Mouse (Mus musculus) right cerebral cortex, adult 2 months (tissue): Measurements from ENCODE around the gene Rbp3.

ENCODE experiments used
- DNase-seq, 2 experiments: peaks; one replicate each; pipeline ENCODE4 v3.0.0; 2021 to 2022; ENCODE audit warnings: low spot score in 2 of 2

The Rbp3 gene

GRCm38 (mm10) chr14:33974752-33975151 is 20.9 kb downstream of the Rbp3 start:
- DNase-seq = no peak

- DNase-seq = no peak
Measured at GRCm38 (mm10) chr14:33977748-33978147, 23.9 kb downstream of the Rbp3 start.

DNA sequence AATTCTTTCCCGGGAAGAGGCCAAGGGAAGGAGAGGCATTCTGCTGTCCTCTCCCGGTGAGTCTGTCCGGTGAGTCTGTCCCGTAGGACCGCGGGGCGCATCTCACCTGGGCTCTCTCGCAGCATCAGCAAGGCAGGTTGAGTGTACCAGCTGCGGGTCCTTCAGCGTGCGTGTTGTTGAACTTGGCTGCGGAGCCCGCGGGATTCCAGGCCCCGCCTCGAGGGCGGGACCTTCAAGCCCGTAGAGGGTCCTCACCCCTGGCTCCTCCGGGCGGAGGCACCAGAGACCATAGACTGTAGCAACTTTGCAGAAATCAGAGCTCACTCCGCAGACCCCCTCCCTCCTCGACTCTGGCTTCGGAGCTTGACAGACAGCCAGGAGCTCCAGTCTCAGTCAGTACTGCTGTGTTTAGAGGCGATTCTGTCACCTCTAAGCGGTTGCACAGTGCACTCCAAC is 24.8 kb downstream of the Rbp3 start, which contains the start of gene Zfp488:
TSS of gene Zfp488 (minus strand) at position 161 of the 456 bp plus-strand sequence.
- no peak for DNase-seq

DNA sequence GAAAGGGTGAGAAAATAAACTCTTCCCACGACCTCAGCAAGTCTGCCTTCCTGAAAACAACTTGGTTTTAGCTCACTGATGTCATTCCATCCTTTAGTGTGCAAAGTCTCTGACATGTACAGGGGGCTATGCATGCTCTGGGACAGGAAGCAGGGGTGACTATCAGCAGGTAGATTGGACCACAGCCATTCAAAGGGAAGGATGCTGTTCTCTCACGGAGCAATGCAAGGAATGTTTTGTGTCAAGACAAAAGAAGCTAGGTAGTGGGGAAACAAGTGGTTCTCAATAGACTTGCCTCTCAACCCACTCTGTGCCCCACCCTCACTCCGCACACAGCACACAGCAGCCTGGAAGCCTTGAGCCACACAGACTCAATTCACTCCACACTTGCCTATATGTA is 35.4 kb downstream of the Rbp3 start:
- DNase-seq = no peak

- no peak for DNase-seq
Measured at GRCm38 (mm10) chr14:33991971-33992370, 38.2 kb downstream of the Rbp3 start.

DNA sequence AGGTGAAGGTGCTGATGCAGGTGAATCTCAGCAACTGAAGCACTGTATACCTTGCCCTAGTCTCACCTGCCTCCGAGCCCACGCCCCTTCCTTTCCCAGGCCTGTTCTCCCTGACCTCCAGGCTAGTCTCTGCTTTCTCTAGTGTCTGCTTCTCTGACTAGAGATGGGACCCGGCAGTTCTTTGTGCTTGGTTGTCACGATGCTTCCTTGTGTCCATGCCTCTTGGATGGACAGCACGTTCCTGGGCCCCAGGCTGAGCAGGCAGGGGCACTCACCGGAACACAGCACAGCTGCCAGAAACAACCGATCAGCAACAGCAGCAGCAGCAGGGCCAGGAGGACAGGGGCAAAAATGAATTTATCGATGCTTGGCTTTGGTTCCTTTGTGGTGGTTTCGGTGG is 39.2 kb downstream of the Rbp3 start:
- no peak for DNase-seq

- DNase-seq = no peak
Measured at GRCm38 (mm10) chr14:33993521-33994289, 39.9 kb downstream of the Rbp3 start.

- DNase-seq = no peak
Measured at GRCm38 (mm10) chr14:33997427-33997826, 43.6 kb downstream of the Rbp3 start.

DNA sequence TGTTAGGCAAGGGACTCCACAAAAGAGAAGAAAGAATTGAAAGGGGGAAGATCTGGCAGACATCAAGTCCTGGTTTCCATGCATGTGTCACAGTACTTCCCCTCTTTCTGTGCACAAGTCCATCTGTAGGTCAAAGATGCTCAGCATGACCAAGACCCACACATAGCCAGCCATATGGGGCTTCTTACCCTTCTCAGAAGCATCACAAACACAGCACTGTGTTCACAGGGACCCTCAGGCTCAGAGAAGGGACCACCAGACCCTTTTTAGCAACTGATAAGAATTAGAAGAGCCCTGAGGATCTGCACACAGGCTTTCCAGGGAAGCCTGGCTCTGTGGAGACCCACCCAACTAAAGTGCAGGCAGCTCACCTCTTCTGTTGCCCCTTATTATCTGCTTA is 46.3 kb downstream of the Rbp3 start:
- no peak for DNase-seq

- DNase-seq = no peak
Measured at GRCm38 (mm10) chr14:34001445-34001844, 47.6 kb downstream of the Rbp3 start.

- DNase-seq = no peak
Measured at GRCm38 (mm10) chr14:34002358-34002757, 48.6 kb downstream of the Rbp3 start.
